Mouse (Mus musculus) testis, adult 2 months (tissue): Measurements from ENCODE around the gene Invs. TPM values are rescaled to one million over a fixed set of nuclear protein-coding genes. Genes with fewer than 3 reads are reported as not detected.

Experiments used
- H3K27ac ChIP-seq: fragments of 200-500 bp; 2 replicates; pipeline ENCODE4 v1.5.1; 2012; ENCODE audit warnings: low read depth, low read length; ENCODE audit not compliant: control insufficient read depth, insufficient read depth
- H3K27me3 ChIP-seq: fragments of 200-500 bp; 2 replicates; pipeline ENCODE4 v1.6.1; 2012; ENCODE audit warnings: mild to moderate bottlenecking, low read length, moderate library complexity; ENCODE audit not compliant: control insufficient read depth, insufficient read depth
- H3K36me3 ChIP-seq: fragments of 200-500 bp; 2 replicates; pipeline ENCODE4 v1.6.1; 2012; ENCODE audit warnings: mild to moderate bottlenecking, low read length; ENCODE audit not compliant: control insufficient read depth, insufficient read depth
- H3K4me1 ChIP-seq: fragments of 200-500 bp; 2 replicates; pipeline ENCODE4 v1.6.1; 2012; ENCODE audit warnings: low read length; ENCODE audit not compliant: control insufficient read depth, insufficient read depth
- H3K4me3 ChIP-seq: fragments of 200-500 bp; 2 replicates; pipeline ENCODE4 v1.5.1; 2012; ENCODE audit warnings: low read depth, mild to moderate bottlenecking, low read length, moderate library complexity, mixed read lengths; ENCODE audit not compliant: control insufficient read depth
- CTCF ChIP-seq: fragments of 200-500 bp; IDR thresholded peaks from 2 replicates; pipeline ENCODE4 v1.5.1; 2012; ENCODE audit warnings: low read depth, mild to moderate bottlenecking, inconsistent platforms, low read length, moderate library complexity; ENCODE audit not compliant: control insufficient read depth, insufficient read depth, insufficient replicate concordance
- POLR2A ChIP-seq: fragments of 200-500 bp; IDR thresholded peaks from 2 replicates; pipeline ENCODE4 v1.6.1; 2012; ENCODE audit warnings: low read depth, mild to moderate bottlenecking, inconsistent platforms, low read length, moderate library complexity; ENCODE audit not compliant: control insufficient read depth
- polyA plus RNA-seq: library from polyadenylated mRNA; depleted of rRNA; stranded (reverse); fragments of >200 nt; gene quantifications from 2 replicates; pipeline ENCODE4 v1.2.3, GENCODE M21; 2012

Invs gene
- polyA plus RNA-seq, 1 experiment, result 2.6 TPM

- H3K27me3 ChIP-seq, result no peaks in the 10 kb centered on the region
- no peak overlapping the region for H3K27ac ChIP-seq
- H3K36me3 ChIP-seq, result no peaks in the 10 kb centered on the region
- no peak for TF ChIP-seq CTCF
- TF ChIP-seq POLR2A, result no peak
- no peaks in the 10 kb centered on the region for H3K4me1 ChIP-seq
- no peak overlapping the region for H3K4me3 ChIP-seq
These were observed 47.6 kb downstream of the Invs start for GRCm38 (mm10) chr4:48327192-48327591.

- Histone ChIP-seq H3K27ac (no peak overlapping the region), H3K36me3 (no peaks in the 10 kb centered on the region), H3K27me3 (no peaks in the 10 kb centered on the region), H3K4me1 (peaks cover 2% of the 10 kb centered on the region), H3K4me3 (no peak overlapping the region)
- TF ChIP-seq CTCF, result no peak
- no peak for TF ChIP-seq POLR2A
These were observed 48.5 kb downstream of the Invs start for GRCm38 (mm10) chr4:48328042-48328441.

GRCm38 (mm10) chr4:48332453-48333051 is 53.0 kb downstream of the Invs start:
- Histone ChIP-seq H3K4me1 (peaks cover 2% of the 10 kb centered on the region), H3K27me3 (no peaks in the 10 kb centered on the region), H3K4me3 (no peak overlapping the region), H3K27ac (no peak overlapping the region), H3K36me3 (no peaks in the 10 kb centered on the region)
- TF ChIP-seq POLR2A (no peak), CTCF (no peak)

- Histone ChIP-seq H3K36me3 (no peaks in the 10 kb centered on the region), H3K27ac (no peak overlapping the region), H3K4me1 (peaks cover 2% of the 10 kb centered on the region), H3K4me3 (no peak overlapping the region), H3K27me3 (no peaks in the 10 kb centered on the region)
- no peak for TF ChIP-seq POLR2A
- TF ChIP-seq CTCF, result no peak
These were observed 55.6 kb downstream of the Invs start for GRCm38 (mm10) chr4:48334927-48335763.

GRCm38 (mm10) chr4:48342705-48343104 is 63.1 kb downstream of the Invs start:
- no peaks in the 10 kb centered on the region for H3K36me3 ChIP-seq
- no peaks in the 10 kb centered on the region for H3K4me1 ChIP-seq
- H3K27me3 ChIP-seq, result no peaks in the 10 kb centered on the region
- TF ChIP-seq CTCF (no peak), POLR2A (no peak)
- H3K27ac ChIP-seq, result no peak overlapping the region
- no peak overlapping the region for H3K4me3 ChIP-seq

- Histone ChIP-seq H3K4me3 (no peak overlapping the region), H3K4me1 (no peaks in the 10 kb centered on the region), H3K27me3 (no peaks in the 10 kb centered on the region), H3K36me3 (no peaks in the 10 kb centered on the region), H3K27ac (no peak overlapping the region)
- TF ChIP-seq POLR2A (no peak), CTCF (no peak)
These were observed 82.8 kb downstream of the Invs start for GRCm38 (mm10) chr4:48362367-48362766.

- Histone ChIP-seq H3K27ac (no peak overlapping the region), H3K27me3 (no peaks in the 10 kb centered on the region), H3K4me3 (no peak overlapping the region), H3K36me3 (no peaks in the 10 kb centered on the region), H3K4me1 (no peaks in the 10 kb centered on the region)
- TF ChIP-seq CTCF, result no peak
- TF ChIP-seq POLR2A, result no peak
These were observed 91.5 kb downstream of the Invs start for GRCm38 (mm10) chr4:48371037-48371436.
